Mouse (Mus musculus) kidney, adult 9 months (tissue): Measurements from ENCODE around the gene Spp1.

Source experiments
- DNase-seq: peaks from one replicate; pipeline ENCODE4 v3.0.0; 2022

Gene Spp1

DNA sequence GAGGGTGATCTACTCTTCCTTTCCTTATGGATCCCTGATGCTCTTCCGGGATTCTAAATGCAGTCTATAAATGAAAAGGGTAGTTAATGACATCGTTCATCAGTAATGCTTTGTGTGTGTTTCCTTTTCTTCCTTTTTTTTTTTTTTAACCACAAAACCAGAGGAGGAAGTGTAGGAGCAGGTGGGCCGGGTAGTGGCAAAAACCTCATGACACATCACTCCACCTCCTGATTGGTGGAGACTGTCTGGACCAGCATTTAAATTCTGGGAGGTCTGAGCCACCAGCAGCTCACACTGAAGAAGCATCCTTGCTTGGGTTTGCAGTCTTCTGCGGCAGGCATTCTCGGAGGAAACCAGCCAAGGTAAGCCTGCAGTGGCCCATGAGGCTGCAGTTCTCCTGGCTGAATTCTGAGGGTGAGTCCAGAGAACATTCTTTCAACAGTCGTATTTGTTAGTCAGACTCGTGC, at the start of gene Spp1:
Gene Spp1, plus strand, starts transcription at position 284 of the 467 bp plus-strand sequence.
- peak; percentile 70 for DNase-seq

DNA sequence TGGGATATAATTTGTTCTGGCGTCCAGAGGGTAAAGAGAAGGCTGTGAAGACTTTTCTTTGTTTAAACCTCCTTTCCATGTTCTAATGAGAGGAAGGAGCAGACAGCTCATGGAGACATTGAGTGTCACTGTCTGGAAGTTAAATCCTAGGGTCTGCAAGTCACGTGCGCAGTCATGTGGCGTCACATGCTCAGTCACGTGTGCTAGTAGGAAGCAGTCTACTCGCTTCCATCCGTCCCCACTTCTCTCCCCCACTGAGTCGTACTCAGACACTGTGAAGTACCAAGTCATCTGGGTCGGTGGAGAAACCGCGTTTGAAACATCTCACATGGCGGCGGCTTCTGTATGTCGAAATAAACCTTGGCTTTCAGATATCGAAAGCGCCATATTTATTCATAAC, 49.4 kb upstream of the Spp1 start:
- DNase-seq: no peak

DNA sequence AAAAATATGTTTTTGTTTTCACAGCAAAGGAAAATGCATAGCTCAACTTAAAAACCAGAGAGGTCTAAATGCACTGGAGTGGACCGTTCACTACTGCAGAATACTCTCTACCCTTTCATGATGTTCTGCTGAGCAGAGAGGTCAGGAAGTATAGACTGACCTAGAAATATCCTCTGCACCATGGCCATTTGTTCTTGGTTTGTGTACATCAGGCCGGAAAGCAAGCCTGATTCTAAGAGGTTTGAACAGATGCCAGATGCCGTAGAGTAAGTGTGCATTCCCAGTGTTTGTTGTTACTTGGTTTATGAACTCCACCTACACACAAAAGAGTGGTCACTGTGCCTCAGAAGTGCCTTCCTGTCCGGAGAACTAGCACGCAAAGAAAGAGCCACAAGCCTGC, 48.0 kb upstream of the Spp1 start:
- no peak for DNase-seq

- no peak for DNase-seq
These were observed 44.0 kb upstream of the Spp1 start for GRCm38 (mm10) chr5:104390962-104391361.

- DNase-seq: no peak
These were observed 42.1 kb upstream of the Spp1 start for GRCm38 (mm10) chr5:104392784-104393183.

GRCm38 (mm10) chr5:104396286-104396685, 38.6 kb upstream of the Spp1 start:
- DNase-seq: no peak

GRCm38 (mm10) chr5:104398001-104398400, 36.9 kb upstream of the Spp1 start:
- DNase-seq: no peak

DNA sequence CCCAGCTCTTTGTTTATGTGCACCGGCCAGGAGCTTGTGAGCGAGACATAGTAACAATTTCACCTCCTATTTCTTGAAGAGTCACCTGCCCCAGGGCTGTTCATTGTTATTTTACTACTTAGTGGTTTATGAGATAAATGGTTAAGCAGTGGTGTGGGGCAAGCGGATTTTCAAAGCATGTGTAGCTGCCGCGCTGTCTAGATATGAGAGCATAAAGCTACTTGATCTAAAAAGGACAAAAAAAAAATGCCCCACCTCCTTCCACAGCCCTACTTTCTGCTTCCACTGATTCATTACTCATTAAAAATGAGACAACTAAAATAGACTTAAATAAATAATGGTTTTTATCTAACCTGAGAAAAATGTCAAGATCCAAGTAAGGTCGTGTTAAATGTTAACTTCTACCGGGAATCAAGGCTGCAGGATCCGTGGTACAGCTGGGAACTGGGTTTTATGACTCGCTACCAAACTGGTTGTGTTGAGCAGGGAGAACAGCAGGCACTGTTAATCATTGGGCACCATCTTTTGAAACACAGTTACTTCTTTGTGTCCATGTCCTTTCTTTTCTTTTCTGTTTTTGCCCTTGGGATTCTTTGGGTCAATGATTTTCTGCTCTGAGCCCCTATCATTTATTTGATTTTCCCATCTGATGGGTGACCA, 35.5 kb upstream of the Spp1 start:
- peak; percentile 72 for DNase-seq

GRCm38 (mm10) chr5:104399970-104400369, 34.9 kb upstream of the Spp1 start:
- DNase-seq: no peak

GRCm38 (mm10) chr5:104402651-104403050, 32.3 kb upstream of the Spp1 start:
- DNase-seq: no peak

DNA sequence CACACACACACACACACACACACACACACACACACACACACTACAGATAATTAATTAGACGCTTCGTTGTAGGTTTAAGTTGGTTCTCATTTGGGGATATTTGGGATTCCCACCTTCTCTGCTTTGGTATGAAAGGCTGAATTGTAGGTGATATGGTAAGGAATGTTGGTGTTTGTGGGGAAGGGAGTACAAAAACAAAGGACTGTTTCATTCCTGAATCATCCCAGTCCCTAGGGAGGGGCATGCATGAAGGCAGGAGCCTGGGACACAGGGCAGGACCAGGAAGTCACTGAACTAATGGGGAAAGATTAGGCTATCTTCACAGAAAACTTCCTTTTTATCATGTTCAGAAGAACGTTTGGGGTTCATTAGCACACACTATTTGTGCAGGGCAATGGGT, 31.6 kb upstream of the Spp1 start:
- DNase-seq: no peak

DNA sequence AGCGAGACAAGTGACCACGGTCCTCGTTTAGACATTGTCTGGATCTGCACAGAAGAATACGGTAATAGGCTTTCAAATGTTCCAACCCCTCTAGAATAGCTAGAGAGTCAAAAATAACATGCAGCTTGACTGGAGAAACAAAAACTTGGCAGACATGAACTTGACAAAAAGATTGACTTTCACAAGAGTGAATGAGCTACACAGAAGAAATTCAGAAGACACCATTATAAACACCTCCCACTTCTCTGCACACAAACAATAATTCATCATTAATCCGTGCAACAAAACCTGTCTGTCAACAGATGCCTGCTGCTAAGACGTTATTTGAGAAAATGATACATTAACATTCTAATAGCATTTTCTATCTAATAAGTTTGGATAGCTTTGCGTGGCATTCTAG, 30.4 kb upstream of the Spp1 start:
- no peak for DNase-seq

- no peak for DNase-seq
These were observed 29.9 kb upstream of the Spp1 start for GRCm38 (mm10) chr5:104405051-104405450.

DNA sequence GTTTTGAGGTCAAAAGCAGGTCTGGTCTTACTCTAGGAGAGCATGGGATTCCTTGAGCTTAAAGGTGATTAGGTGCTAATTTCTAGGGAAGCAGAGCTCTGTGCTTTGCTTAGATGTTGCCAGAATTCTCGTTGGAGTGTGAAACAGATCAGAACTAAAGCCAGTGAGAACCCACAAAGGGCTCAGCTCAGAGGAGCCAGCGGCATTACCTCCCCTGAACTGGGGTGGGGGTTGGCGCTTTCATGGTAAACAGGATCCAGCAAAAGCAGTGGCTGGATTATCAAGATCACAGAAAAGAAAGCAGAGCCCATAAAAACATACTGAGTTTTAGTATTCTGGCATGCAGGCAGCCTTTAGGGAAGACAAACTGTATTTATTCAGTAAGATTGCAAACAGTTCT, 28.2 kb upstream of the Spp1 start:
- DNase-seq: no peak

DNA sequence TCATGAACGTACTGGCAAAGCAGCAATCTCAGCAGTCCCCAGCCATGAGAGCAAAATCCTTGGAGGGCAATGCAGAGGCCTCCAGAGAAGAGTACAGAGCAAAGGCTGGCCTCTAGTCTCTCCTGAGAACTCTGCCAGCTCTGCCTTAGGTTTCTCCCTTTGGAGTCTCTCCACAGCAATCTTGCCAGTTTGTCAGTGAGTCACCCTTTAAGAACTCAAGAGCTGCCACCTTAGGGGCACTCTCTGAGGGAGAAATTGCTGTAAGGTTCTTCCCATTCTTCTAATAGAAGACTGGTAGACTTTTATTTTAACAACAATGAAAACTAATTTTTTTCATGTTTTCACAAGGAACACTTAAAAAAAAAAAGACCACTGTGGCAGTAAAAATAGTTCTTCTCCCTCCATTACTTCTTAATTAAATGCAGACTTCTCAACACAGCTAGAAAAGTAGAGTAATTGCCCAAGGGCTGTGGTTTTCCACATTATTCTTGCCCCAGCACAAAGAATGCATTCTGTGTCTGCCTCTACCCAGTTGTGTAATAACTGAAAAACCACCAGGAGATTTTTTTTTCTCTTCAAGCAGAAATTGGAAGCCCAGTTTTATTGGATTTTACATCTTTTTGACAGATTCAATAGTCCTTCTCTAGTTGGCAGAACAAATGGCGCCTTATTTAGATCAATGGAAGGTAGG, 27.2 kb upstream of the Spp1 start:
- DNase-seq: no peak

DNA sequence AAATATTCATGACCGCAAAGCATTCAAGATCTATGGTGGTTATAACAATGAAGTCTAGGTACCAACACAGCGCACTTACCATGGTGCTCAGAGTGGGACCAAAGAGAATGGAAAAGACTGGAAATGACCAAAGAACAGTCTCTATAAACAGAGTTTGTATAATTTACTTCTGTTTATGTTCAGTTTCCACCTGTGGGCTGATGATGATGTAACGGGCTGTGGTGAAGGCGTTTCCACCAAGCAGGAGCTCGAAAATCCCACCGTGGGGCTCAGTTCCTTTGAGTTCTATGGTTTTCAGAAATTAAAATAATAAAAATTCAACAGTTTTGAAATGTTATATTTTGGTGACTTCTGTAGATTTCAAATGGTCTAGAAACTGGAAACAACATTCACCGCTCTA, 26.4 kb upstream of the Spp1 start:
- DNase-seq: no peak

- DNase-seq: no peak
These were observed 18.9 kb upstream of the Spp1 start for GRCm38 (mm10) chr5:104415999-104416398.

GRCm38 (mm10) chr5:104417028-104417427, 17.9 kb upstream of the Spp1 start:
- no peak for DNase-seq

GRCm38 (mm10) chr5:104417721-104418120, 17.2 kb upstream of the Spp1 start:
- peak; percentile 91 for DNase-seq

DNA sequence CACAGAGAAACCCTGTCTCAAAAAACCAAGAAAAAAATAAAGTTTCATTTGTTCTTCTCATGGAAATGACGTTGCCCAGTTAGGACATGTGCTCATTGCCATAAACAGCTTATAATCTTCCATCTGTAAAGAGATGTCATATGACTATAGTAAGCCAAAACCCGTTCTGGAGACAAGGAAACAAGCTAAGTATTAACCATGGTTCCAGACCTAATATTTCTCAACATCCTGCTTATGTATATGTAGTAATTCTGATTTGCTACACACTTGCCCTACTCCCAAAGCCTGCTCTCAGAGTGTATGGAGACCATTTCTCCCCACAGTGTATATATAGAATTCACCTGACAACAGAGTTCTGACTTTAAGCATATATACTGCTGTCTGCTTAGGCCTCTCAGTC, 12.9 kb upstream of the Spp1 start:
- DNase-seq: no peak

DNA sequence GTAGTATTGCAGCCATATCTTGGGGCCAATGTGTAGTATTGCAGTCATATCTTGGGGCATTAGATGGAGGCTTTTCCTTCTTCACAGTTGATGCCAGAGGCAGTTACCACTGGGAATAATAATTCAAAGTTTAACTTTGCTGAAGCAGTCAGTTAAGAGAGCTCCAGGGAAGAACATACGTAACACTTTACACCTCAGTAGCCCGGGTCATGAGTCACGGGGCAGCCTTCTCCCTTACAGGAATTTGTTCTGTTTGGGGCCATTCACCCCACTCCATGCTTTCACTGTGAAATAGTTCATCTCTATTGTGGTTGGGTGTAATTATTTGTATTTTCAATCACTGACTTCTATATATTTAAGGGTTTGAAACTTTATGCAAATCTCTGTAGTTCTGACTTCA, 11.1 kb upstream of the Spp1 start:
- DNase-seq: peak; percentile 81

DNA sequence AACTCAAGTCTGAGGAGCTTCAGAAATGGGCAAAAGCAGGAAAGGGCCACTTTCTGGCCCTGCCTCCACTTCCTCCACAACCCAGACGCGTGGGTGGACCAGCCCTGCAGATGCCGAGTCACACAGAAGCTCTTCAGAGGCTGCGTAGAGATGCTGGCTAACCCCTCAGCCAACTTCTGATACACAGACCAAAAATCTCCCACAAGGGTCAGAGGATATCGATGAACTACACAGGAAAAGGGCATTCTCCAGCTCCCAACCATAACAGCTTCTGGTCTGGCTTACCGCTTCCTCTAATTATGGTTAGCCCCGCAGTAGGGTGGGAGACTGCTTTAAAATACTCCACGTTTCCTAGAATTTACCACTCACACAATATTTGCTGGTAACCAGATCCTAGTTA, 9.0 kb upstream of the Spp1 start:
- DNase-seq: no peak

DNA sequence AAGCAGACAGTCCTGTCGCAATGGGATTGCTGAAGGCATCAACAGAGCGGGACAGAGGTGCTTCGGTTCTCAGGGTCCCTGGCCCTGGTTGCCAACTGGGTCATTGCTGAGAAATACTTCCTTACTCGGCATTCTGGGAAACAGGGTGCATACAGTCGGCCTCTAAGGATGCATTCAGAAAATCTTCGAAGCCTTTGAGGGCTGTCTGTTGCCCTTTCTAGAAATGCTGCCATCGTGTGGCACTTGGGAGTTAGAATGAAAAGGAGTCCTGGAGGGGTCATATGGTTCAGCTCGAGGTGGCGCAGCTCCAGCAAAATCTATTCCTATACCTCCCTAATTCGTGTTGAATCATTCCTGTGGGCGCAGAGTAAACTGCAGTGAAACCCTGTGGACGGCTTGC, 2.0 kb upstream of the Spp1 start:
- DNase-seq: peak; percentile 74

DNA sequence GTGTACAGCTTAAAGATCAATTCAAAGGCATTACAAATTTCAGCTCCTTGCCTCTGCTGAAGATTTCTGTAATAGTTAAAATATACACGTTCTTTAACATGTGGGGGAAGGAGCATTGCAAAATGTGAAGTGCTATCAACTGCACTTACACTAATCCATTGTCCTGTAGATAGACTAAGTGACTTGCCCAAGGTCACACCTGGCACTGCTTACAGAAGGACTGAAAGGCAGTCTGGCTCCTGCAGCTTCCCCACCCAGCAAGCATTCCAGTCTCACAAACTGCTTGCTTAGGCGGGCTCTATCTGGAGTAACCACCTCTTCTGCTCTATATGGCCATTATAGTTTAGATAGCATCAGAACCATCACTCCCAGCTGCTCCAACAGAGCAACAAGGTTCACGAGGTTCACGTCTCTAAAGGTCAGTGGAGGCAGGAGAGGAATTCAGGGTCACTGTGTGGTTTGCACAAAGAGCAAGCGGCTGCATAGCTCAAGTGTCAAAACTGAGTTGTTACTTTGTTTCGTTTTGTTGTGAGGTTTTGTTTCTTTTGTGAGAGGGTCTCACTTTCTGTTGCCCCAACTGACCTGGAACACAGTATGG, 851 bp upstream of the Spp1 start:
- peak; percentile 46 for DNase-seq
